Mouse (Mus musculus): ENCODE results near the gene 1810009A15Rik. TPM values are rescaled to one million over a fixed set of nuclear protein-coding genes. Genes with fewer than 3 reads are reported as not detected.

Gene 1810009A15Rik
- total and polyA plus RNA-seq, 3 experiments = 157 to 218 (median 161) TPM

DNA sequence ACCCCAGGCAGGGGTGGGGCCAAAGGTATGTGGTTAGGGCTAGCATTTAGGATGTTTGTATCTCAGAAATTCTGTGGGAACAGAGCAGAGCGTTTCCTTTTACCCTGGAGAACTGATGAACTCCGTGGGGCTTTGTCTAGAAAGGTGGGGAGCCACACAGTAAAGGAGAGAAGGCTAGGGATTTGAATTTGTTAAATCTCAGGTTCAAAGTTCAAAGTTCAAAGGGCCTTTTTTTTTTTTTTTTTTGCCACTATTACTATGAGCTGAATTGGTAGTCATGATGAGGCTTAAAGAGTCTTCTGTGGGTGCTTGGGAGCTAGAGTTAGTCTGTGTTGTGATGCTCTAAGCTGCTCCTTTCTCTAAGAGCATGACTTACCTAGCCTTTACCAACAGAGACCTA, 48.1 kb downstream of the 1810009A15Rik start:
- H3K9me3 ChIP-seq (replicated peaks; ENCODE audit: low read length) = no peaks in the 10 kb centered on the region
- no peak overlapping the region for H3K27ac ChIP-seq (ENCODE audit: insufficient read depth, low read depth)
- H3K4me2 ChIP-seq (ENCODE audit: insufficient read depth, low read depth, poor library complexity, severe bottlenecking) = no peak overlapping the region
- dilution Hi-C loops (cut with MboI; ENCODE audit: extremely low pct_ligation_motif_present, extremely low pct_unique_long_range_greater_than_20kb, low sequenced_read_pairs) = no loop called here
- TF ChIP-seq MAFK (IDR thresholded peaks at IDR 0.05; ENCODE audit: insufficient replicate concordance, low read length) (no peak), CHD2 (IDR thresholded peaks at IDR 0.05; ENCODE audit: low read length) (no peak), EP300 (IDR thresholded peaks at IDR 0.05; ENCODE audit: low read length) (no peak), MXI1 (IDR thresholded peaks at IDR 0.05; ENCODE audit: low read depth, low read length) (no peak), HCFC1 (IDR thresholded peaks at IDR 0.05; ENCODE audit: low read depth, low read length) (no peak), ELF1 (IDR thresholded peaks at IDR 0.05; ENCODE audit: low read depth, low read length) (no peak), CHD1 (IDR thresholded peaks at IDR 0.05; ENCODE audit: low read depth, low read length) (no peak), ZC3H11A (IDR thresholded peaks at IDR 0.05; ENCODE audit: low read depth, low read length) (no peak), NELFE (IDR thresholded peaks at IDR 0.05; ENCODE audit: low read depth, low read length) (no peak), ZNF384 (IDR thresholded peaks at IDR 0.05; ENCODE audit: low read depth, low read length) (no peak), POLR2AphosphoS2 (IDR thresholded peaks at IDR 0.05; ENCODE audit: low read depth, low read length) (no peak), PAX5 (IDR thresholded peaks at IDR 0.05; ENCODE audit: low read length) (no peak), KAT2A (IDR thresholded peaks at IDR 0.05; ENCODE audit: insufficient replicate concordance, low read length) (no peak), RCOR1 (conservative IDR thresholded peaks at IDR 0.05; ENCODE audit: low read depth, low read length) (no peak), MYC (IDR thresholded peaks at IDR 0.05; ENCODE audit: low read depth, low read length) (no peak), USF1 (IDR thresholded peaks at IDR 0.05; ENCODE audit: low read depth, low read length) (no peak), SIN3A (IDR thresholded peaks at IDR 0.05; ENCODE audit: low read length) (no peak), BHLHE40 (IDR thresholded peaks at IDR 0.05; ENCODE audit: low read depth, low read length) (no peak), ZMIZ1 (IDR thresholded peaks at IDR 0.05; ENCODE audit: low read depth, low read length) (no peak)
- H3K79me2 ChIP-seq (replicated peaks; ENCODE audit: control insufficient read depth, extremely low read depth, insufficient read depth, poor library complexity, severe bottlenecking) = no peaks in the 10 kb centered on the region; the same call in 1 of the 2 replicates
- H3K27me3 ChIP-seq (replicated peaks) = no peaks in the 10 kb centered on the region
- in situ Hi-C loops (cut with MboI; ENCODE audit: low pct_ligation_motif_present, low pct_unique_long_range_greater_than_20kb, low sequenced_read_pairs) = loop anchor here (5.0 kb wide), 1 partner anchor 39 kb away; the partner anchor contains the start of gene Ganab
- H3K4me3 ChIP-seq (replicated peaks in 1 of 3; ENCODE audit: low read depth in 2 of 3, low read length in 2 of 3, poor library complexity in 1 of 3) = no peak overlapping the region
- H3K9ac ChIP-seq (ENCODE audit: insufficient read depth, low read depth) = no peak overlapping the region
- DNase-seq (ENCODE audit: extremely low read depth) = no peak
- H3K36me3 ChIP-seq (replicated peaks in 1 of 2; ENCODE audit: control insufficient read depth in 1 of 2, insufficient read depth in 1 of 2, low read length in 1 of 2) = peaks cover 58 to 84% of the 10 kb centered on the region in 2 experiments
- peaks cover 11 to 24% of the 10 kb centered on the region in 2 experiments for H3K4me1 ChIP-seq (ENCODE audit: control insufficient read depth in 1 of 2, insufficient read depth in 2 of 2)

Other genes with a start within 250 kb of the 1810009A15Rik start
Only the 20 nearest of the 33 such genes appear.
- 2.4 and 2.5 TPM in 2 replicates for gene Zbtb3, start 86.3 kb upstream of the 1810009A15Rik start, total RNA-seq (2012; rRNA removed)
- 1.1 and 2.2 TPM in 2 replicates for gene Zbtb3, start 86.3 kb upstream of the 1810009A15Rik start, total RNA-seq (2014; rRNA removed)
- 1.2 and 1.3 TPM in 2 replicates for gene Zbtb3, start 86.3 kb upstream of the 1810009A15Rik start, polyA plus RNA-seq (2012; ENCODE audit: insufficient read length, low read depth)
- gene Ttc9c, start 69.5 kb upstream of the 1810009A15Rik start, total RNA-seq (2012; rRNA removed) = 37.6 and 42.0 TPM in 2 replicates
- 56.5 and 57.2 TPM in 2 replicates for gene Ttc9c, start 69.5 kb upstream of the 1810009A15Rik start, total RNA-seq (2014; rRNA removed)
- gene Ttc9c, start 69.5 kb upstream of the 1810009A15Rik start, polyA plus RNA-seq (2012; ENCODE audit: insufficient read length, low read depth) = 42.2 and 44.7 TPM in 2 replicates
- gene Hnrnpul2, start 68.8 kb upstream of the 1810009A15Rik start, total RNA-seq (2012; rRNA removed) = 44.3 and 44.8 TPM in 2 replicates
- 17.8 and 19.7 TPM in 2 replicates for gene Hnrnpul2, start 68.8 kb upstream of the 1810009A15Rik start, total RNA-seq (2014; rRNA removed)
- gene Hnrnpul2, start 68.8 kb upstream of the 1810009A15Rik start, polyA plus RNA-seq (2012; ENCODE audit: insufficient read length, low read depth) = 81.6 and 94.1 TPM in 2 replicates
- 0.25 and 0.67 TPM in 2 replicates for gene AC129217.1, start 59.1 kb upstream of the 1810009A15Rik start, total RNA-seq (2012; rRNA removed)
- 2.1 and 5.1 TPM in 2 replicates for gene AC129217.1, start 59.1 kb upstream of the 1810009A15Rik start, total RNA-seq (2014; rRNA removed)
- gene AC129217.1, start 59.1 kb upstream of the 1810009A15Rik start, polyA plus RNA-seq (2012; ENCODE audit: insufficient read length, low read depth) = 63.9 and 77.4 TPM in 2 replicates
- 91.0 and 117 TPM in 2 replicates for gene Bscl2, start 51.4 kb upstream of the 1810009A15Rik start, total RNA-seq (2012; rRNA removed)
- 27.9 and 30.9 TPM in 2 replicates for gene Bscl2, start 51.4 kb upstream of the 1810009A15Rik start, total RNA-seq (2014; rRNA removed)
- gene Bscl2, start 51.4 kb upstream of the 1810009A15Rik start, polyA plus RNA-seq (2012; ENCODE audit: insufficient read length, low read depth) = 46.7 and 51.6 TPM in 2 replicates
- 3.1 and 6.1 TPM in 2 replicates for gene Gng3, start 49.7 kb upstream of the 1810009A15Rik start, total RNA-seq (2012; rRNA removed)
- gene Gng3, start 49.7 kb upstream of the 1810009A15Rik start, total RNA-seq (2014; rRNA removed) = 0.55 and 0.56 TPM in 2 replicates
- gene Gng3, start 49.7 kb upstream of the 1810009A15Rik start, polyA plus RNA-seq (2012; ENCODE audit: insufficient read length, low read depth) = 8.1 and 10.3 TPM in 2 replicates
- gene Lrrn4cl, start 38.1 kb upstream of the 1810009A15Rik start, total RNA-seq (2012; rRNA removed) = 0.13 and 0.17 TPM in 2 replicates
- 0.31 and 0.32 TPM in 2 replicates for gene Lrrn4cl, start 38.1 kb upstream of the 1810009A15Rik start, total RNA-seq (2014; rRNA removed)
- 0.41 and 0.61 TPM in 2 replicates for gene Lrrn4cl, start 38.1 kb upstream of the 1810009A15Rik start, polyA plus RNA-seq (2012; ENCODE audit: insufficient read length, low read depth)
- gene Ubxn1, start 17.4 kb upstream of the 1810009A15Rik start, total RNA-seq (2012; rRNA removed) = 134 and 140 TPM in 2 replicates
- 96.3 and 107 TPM in 2 replicates for gene Ubxn1, start 17.4 kb upstream of the 1810009A15Rik start, total RNA-seq (2014; rRNA removed)
- gene Ubxn1, start 17.4 kb upstream of the 1810009A15Rik start, polyA plus RNA-seq (2012; ENCODE audit: insufficient read length, low read depth) = 226 and 279 TPM in 2 replicates
- gene Uqcc3, start 7.9 kb upstream of the 1810009A15Rik start, total RNA-seq (2012; rRNA removed) = 53.9 and 56.6 TPM in 2 replicates
- 23.5 and 24.0 TPM in 2 replicates for gene Uqcc3, start 7.9 kb upstream of the 1810009A15Rik start, total RNA-seq (2014; rRNA removed)
- 42.6 and 52.0 TPM in 2 replicates for gene Uqcc3, start 7.9 kb upstream of the 1810009A15Rik start, polyA plus RNA-seq (2012; ENCODE audit: insufficient read length, low read depth)
- 7.5 and 14.3 TPM in 2 replicates for gene Lbhd1, start 5.1 kb upstream of the 1810009A15Rik start, total RNA-seq (2012; rRNA removed)
- 15.5 and 15.6 TPM in 2 replicates for gene Lbhd1, start 5.1 kb upstream of the 1810009A15Rik start, total RNA-seq (2014; rRNA removed)
- 50.4 and 80.4 TPM in 2 replicates for gene Lbhd1, start 5.1 kb upstream of the 1810009A15Rik start, polyA plus RNA-seq (2012; ENCODE audit: insufficient read length, low read depth)
- gene Gm49403, start 4.9 kb upstream of the 1810009A15Rik start, total RNA-seq (2012; rRNA removed) = not detected in 2 replicates
- not detected in 2 replicates for gene Gm49403, start 4.9 kb upstream of the 1810009A15Rik start, total RNA-seq (2014; rRNA removed)
- not detected in 2 replicates for gene Gm49403, start 4.9 kb upstream of the 1810009A15Rik start, polyA plus RNA-seq (2012; ENCODE audit: insufficient read length, low read depth)
- not detected in 2 replicates for gene Gm49416, start 73 bp downstream of the 1810009A15Rik start, total RNA-seq (2012; rRNA removed)
- not detected in 2 replicates for gene Gm49416, start 73 bp downstream of the 1810009A15Rik start, total RNA-seq (2014; rRNA removed)
- gene Gm49416, start 73 bp downstream of the 1810009A15Rik start, polyA plus RNA-seq (2012; ENCODE audit: insufficient read length, low read depth) = 11.1 and 53.2 TPM in 2 replicates
- gene Ints5, start 4.2 kb downstream of the 1810009A15Rik start, total RNA-seq (2012; rRNA removed) = 38.9 and 49.9 TPM in 2 replicates
- gene Ints5, start 4.2 kb downstream of the 1810009A15Rik start, total RNA-seq (2014; rRNA removed) = 15.7 and 17.2 TPM in 2 replicates
- gene Ints5, start 4.2 kb downstream of the 1810009A15Rik start, polyA plus RNA-seq (2012; ENCODE audit: insufficient read length, low read depth) = 30.6 and 38.0 TPM in 2 replicates
- 165 and 169 TPM in 2 replicates for gene Ganab, start 9.2 kb downstream of the 1810009A15Rik start, total RNA-seq (2012; rRNA removed)
- 85.7 and 97.0 TPM in 2 replicates for gene Ganab, start 9.2 kb downstream of the 1810009A15Rik start, total RNA-seq (2014; rRNA removed)
- 139 and 143 TPM in 2 replicates for gene Ganab, start 9.2 kb downstream of the 1810009A15Rik start, polyA plus RNA-seq (2012; ENCODE audit: insufficient read length, low read depth)
- gene B3gat3, start 31.5 kb downstream of the 1810009A15Rik start, total RNA-seq (2012; rRNA removed) = 49.9 and 54.8 TPM in 2 replicates
- 17.8 and 18.6 TPM in 2 replicates for gene B3gat3, start 31.5 kb downstream of the 1810009A15Rik start, total RNA-seq (2014; rRNA removed)
- 31.0 and 33.0 TPM in 2 replicates for gene B3gat3, start 31.5 kb downstream of the 1810009A15Rik start, polyA plus RNA-seq (2012; ENCODE audit: insufficient read length, low read depth)
- 5.5 and 5.6 TPM in 2 replicates for gene Rom1, start 40.5 kb downstream of the 1810009A15Rik start, total RNA-seq (2012; rRNA removed)
- 4.2 and 4.7 TPM in 2 replicates for gene Rom1, start 40.5 kb downstream of the 1810009A15Rik start, total RNA-seq (2014; rRNA removed)
- gene Rom1, start 40.5 kb downstream of the 1810009A15Rik start, polyA plus RNA-seq (2012; ENCODE audit: insufficient read length, low read depth) = 4.8 and 4.9 TPM in 2 replicates
- gene Eml3, start 40.7 kb downstream of the 1810009A15Rik start, total RNA-seq (2012; rRNA removed) = 33.3 and 33.6 TPM in 2 replicates
- 18.7 and 20.4 TPM in 2 replicates for gene Eml3, start 40.7 kb downstream of the 1810009A15Rik start, total RNA-seq (2014; rRNA removed)
- 35.2 and 37.3 TPM in 2 replicates for gene Eml3, start 40.7 kb downstream of the 1810009A15Rik start, polyA plus RNA-seq (2012; ENCODE audit: insufficient read length, low read depth)
- 131 and 158 TPM in 2 replicates for gene Mta2, start 53.0 kb downstream of the 1810009A15Rik start, total RNA-seq (2012; rRNA removed)
- 115 and 117 TPM in 2 replicates for gene Mta2, start 53.0 kb downstream of the 1810009A15Rik start, total RNA-seq (2014; rRNA removed)
- 149 and 162 TPM in 2 replicates for gene Mta2, start 53.0 kb downstream of the 1810009A15Rik start, polyA plus RNA-seq (2012; ENCODE audit: insufficient read length, low read depth)
- 47.7 and 49.1 TPM in 2 replicates for gene Tut1, start 65.0 kb downstream of the 1810009A15Rik start, total RNA-seq (2012; rRNA removed)
- 40.4 and 41.8 TPM in 2 replicates for gene Tut1, start 65.0 kb downstream of the 1810009A15Rik start, total RNA-seq (2014; rRNA removed)
- 52.9 and 54.9 TPM in 2 replicates for gene Tut1, start 65.0 kb downstream of the 1810009A15Rik start, polyA plus RNA-seq (2012; ENCODE audit: insufficient read length, low read depth)
- 1,294 and 1,368 TPM in 2 replicates for gene Eef1g, start 78.2 kb downstream of the 1810009A15Rik start, total RNA-seq (2012; rRNA removed)
- gene Eef1g, start 78.2 kb downstream of the 1810009A15Rik start, total RNA-seq (2014; rRNA removed) = 1,172 and 1,266 TPM in 2 replicates
- gene Eef1g, start 78.2 kb downstream of the 1810009A15Rik start, polyA plus RNA-seq (2012; ENCODE audit: insufficient read length, low read depth) = 1,511 and 1,695 TPM in 2 replicates

All from CH12.LX (cell line).